Mouse (Mus musculus) kidney, adult 2 months (tissue): ENCODE measurements at regions not wholly inside any gene's neighbourhood (a gene's known extent, or its start where the extent isn't known, plus 50 kb on each side); places are given as distances from the start of the nearest gene placed in this dataset.

Source experiments
- DNase-seq: peaks from one replicate; pipeline ENCODE4 v3.0.0; 2021
- H3K27ac ChIP-seq: fragments of 200-500 bp; 2 replicates; pipeline ENCODE4 v1.5.1; 2012; ENCODE audit warnings: low read depth, low read length, control low read depth, inconsistent platforms; ENCODE audit not compliant: insufficient read depth
- H3K27me3 ChIP-seq: fragments of 200-500 bp; replicated peaks from 2 replicates; pipeline ENCODE4 v1.6.1; 2012; ENCODE audit warnings: mild to moderate bottlenecking, moderate library complexity, low read length, inconsistent platforms; ENCODE audit not compliant: control insufficient read depth, insufficient read depth
- H3K36me3 ChIP-seq: fragments of 200-500 bp; 2 replicates; pipeline ENCODE4 v1.6.1; 2012; ENCODE audit warnings: mild to moderate bottlenecking, moderate library complexity, low read length, inconsistent platforms; ENCODE audit not compliant: control insufficient read depth, insufficient read depth
- H3K4me1 ChIP-seq: fragments of 200-500 bp; 2 replicates; pipeline ENCODE4 v1.6.1; 2011; ENCODE audit warnings: low read length; ENCODE audit not compliant: control insufficient read depth, insufficient read depth
- H3K4me3 ChIP-seq: fragments of 200-500 bp; 2 replicates; pipeline ENCODE4 v1.5.1; 2011; ENCODE audit warnings: mild to moderate bottlenecking, low read depth, low read length, control low read depth; ENCODE audit not compliant: insufficient read depth
- CTCF ChIP-seq: fragments of 200-500 bp; conservative IDR thresholded peaks from 2 replicates; pipeline ENCODE4 v1.5.1; 2011; ENCODE audit warnings: low read depth, mild to moderate bottlenecking, control low read depth, low read length, moderate library complexity, mixed read lengths; ENCODE audit not compliant: insufficient read depth, insufficient read length
- POLR2A ChIP-seq: fragments of 200-500 bp; IDR thresholded peaks from one replicate; pipeline ENCODE4 v1.6.1; 2011; ENCODE audit warnings: low read depth, low read length, control low read depth
- WGBS: fragments of 180-500 bp; shearing (Covaris S2); methylation state at CpG from one replicate; pipeline ENCODE4 v1.1.7; 2018; 5-methylcytosine and 5-hydroxymethylcytosine counted together

- DNase-seq: no peak
- H3K27me3 ChIP-seq: no peaks in the 10 kb centered on the region
- H3K4me3 ChIP-seq: no peak overlapping the region
- WGBS: 93% methylated on average over 6 of the region's 6 CpGs
- TF ChIP-seq POLR2A (no peak), CTCF (no peak)
- no peaks in the 10 kb centered on the region for H3K36me3 ChIP-seq
- H3K4me1 ChIP-seq: peaks cover 27% of the 10 kb centered on the region
- peak overlapping the region; percentile 17; the same call in 1 of the 2 replicates for H3K27ac ChIP-seq
These were observed 51.2 kb upstream of the Tln2 start for GRCm38 (mm10) chr9:67610696-67611095.

GRCm38 (mm10) chr9:67611676-67612075, 52.2 kb upstream of the Tln2 start:
- H3K36me3 ChIP-seq: no peaks in the 10 kb centered on the region
- no peaks in the 10 kb centered on the region for H3K27me3 ChIP-seq
- H3K4me3 ChIP-seq: no peak overlapping the region
- H3K4me1 ChIP-seq: peaks cover 29% of the 10 kb centered on the region
- no peak for TF ChIP-seq CTCF
- peak; percentile 59 for DNase-seq
- 35% methylated on average over 6 of the region's 6 CpGs for WGBS
- peak overlapping the region; percentile 32 for H3K27ac ChIP-seq

GRCm38 (mm10) chr9:67612101-67612500, 52.6 kb upstream of the Tln2 start:
- no peaks in the 10 kb centered on the region for H3K36me3 ChIP-seq
- no peak overlapping the region for H3K4me3 ChIP-seq
- H3K27me3 ChIP-seq: no peaks in the 10 kb centered on the region
- no peak for DNase-seq
- TF ChIP-seq CTCF (no peak), POLR2A (no peak)
- H3K27ac ChIP-seq: peak overlapping the region; percentile 32
- H3K4me1 ChIP-seq: peaks cover 33% of the 10 kb centered on the region
- WGBS: 94% methylated on average over 2 of the region's 2 CpGs

- DNase-seq: peak; percentile 68
- Histone ChIP-seq H3K27ac (peak overlapping the region; percentile 89), H3K27me3 (no peaks in the 10 kb centered on the region), H3K36me3 (no peaks in the 10 kb centered on the region), H3K4me1 (peaks cover 41% of the 10 kb centered on the region), H3K4me3 (no peak overlapping the region)
- 38% methylated on average over 2 of the region's 2 CpGs for WGBS
- TF ChIP-seq CTCF (no peak), POLR2A (no peak)
These were observed 54.7 kb upstream of the Tln2 start for GRCm38 (mm10) chr9:67614068-67614727.

- 81% methylated on average over 2 of the region's 2 CpGs for WGBS
- Histone ChIP-seq H3K36me3 (no peaks in the 10 kb centered on the region), H3K4me3 (no peak overlapping the region), H3K27ac (peak overlapping the region; percentile 91), H3K4me1 (peaks cover 37% of the 10 kb centered on the region), H3K27me3 (no peaks in the 10 kb centered on the region)
- TF ChIP-seq POLR2A (no peak), CTCF (no peak)
- peak; percentile 51 for DNase-seq
These were observed 56.7 kb upstream of the Tln2 start for GRCm38 (mm10) chr9:67616207-67616606.

GRCm38 (mm10) chr9:67617341-67618217, 58.1 kb upstream of the Tln2 start:
- 45% methylated on average over 14 of the region's 14 CpGs for WGBS
- H3K4me3 ChIP-seq: no peak overlapping the region
- peak overlapping the region; percentile 91 for H3K27ac ChIP-seq
- TF ChIP-seq POLR2A (no peak), CTCF (no peak)
- H3K27me3 ChIP-seq: no peaks in the 10 kb centered on the region
- DNase-seq: peak; percentile 92
- no peaks in the 10 kb centered on the region for H3K36me3 ChIP-seq
- H3K4me1 ChIP-seq: peaks cover 35% of the 10 kb centered on the region

GRCm38 (mm10) chr9:67620945-67621344, 61.4 kb upstream of the Tln2 start:
- Histone ChIP-seq H3K4me1 (peaks cover 22% of the 10 kb centered on the region), H3K36me3 (no peaks in the 10 kb centered on the region), H3K27me3 (no peaks in the 10 kb centered on the region), H3K4me3 (no peak overlapping the region), H3K27ac (no peak overlapping the region)
- WGBS: 59% methylated on average over 3 of the region's 3 CpGs
- no peak for DNase-seq
- TF ChIP-seq POLR2A (no peak), CTCF (no peak)
